ENCODE assay signal across 28 mouse cellular contexts in genomic region chr9:103246526-103247168, GRCm38 (mm10). TPM values are rescaled to one million over a fixed set of nuclear protein-coding genes. Genes with fewer than 3 reads are reported as not detected.
DNase-seq lines count a peak whose midpoint lies in the region; ATAC-seq and TF ChIP-seq lines count a peak whose summit lies in the region.
"Had no signal": no experiment of that assay in that cellular context is flagged by ENCODE, and none has a peak within 500 bp of the region (broad histone marks: within the 10 kb centered on the region; RNA-seq: fewer than 3 reads in every experiment).

No protein-coding gene starts in this region.

- peak; percentile 54 for TF ChIP-seq CTCF in layer of hippocampus, adult 2 months (conservative IDR thresholded peaks at IDR 0.05)

- H3K27me3 ChIP-seq in liver, embryonic 13.5 days: no peaks in the 10 kb centered on the region
- no peaks in the 10 kb centered on the region for H3K27me3 ChIP-seq in splenic B cell, adult 2 months (ENCODE audit: control insufficient read depth, insufficient read depth, low read length, poor library complexity, severe bottlenecking)
- no peaks in the 10 kb centered on the region for H3K27me3 ChIP-seq in limb, embryonic 10.5 days (ENCODE audit: low read depth, poor library complexity, severe bottlenecking)
- H3K27me3 ChIP-seq: embryonic facial prominence, embryonic 15.5 days; forebrain, embryonic 12.5 days; hindbrain, embryonic 12.5 days; kidney, embryonic 15.5 days had no signal

- no peaks in the 10 kb centered on the region for H3K9me3 ChIP-seq in liver, embryonic 13.5 days (replicated peaks)
- H3K9me3 ChIP-seq in limb, embryonic 10.5 days (replicated peaks): no peaks in the 10 kb centered on the region
- H3K9me3 ChIP-seq: embryonic facial prominence, embryonic 15.5 days; forebrain, embryonic 12.5 days; heart, embryonic 12.5 days; hindbrain, embryonic 12.5 days; kidney, embryonic 15.5 days; megakaryocyte, embryonic 14.5 days had no signal

- peak overlapping the region; percentile 27; the same call in 1 of the 2 replicates for H3K4me2 ChIP-seq in liver, embryonic 13.5 days
- H3K4me2 ChIP-seq: embryonic facial prominence, embryonic 15.5 days; forebrain, embryonic 12.5 days; heart, embryonic 12.5 days; hindbrain, embryonic 12.5 days; kidney, embryonic 15.5 days had no signal

- no peak overlapping the region for H3K4me3 ChIP-seq in layer of hippocampus, adult 2 months
- H3K4me3 ChIP-seq in liver, embryonic 13.5 days (replicated peaks): no peak overlapping the region
- H3K4me3 ChIP-seq in limb, embryonic 10.5 days: no peak overlapping the region
- H3K4me3 ChIP-seq: embryonic facial prominence, embryonic 15.5 days; forebrain, embryonic 12.5 days; heart, embryonic 12.5 days; hindbrain, embryonic 12.5 days; kidney, embryonic 15.5 days; megakaryocyte, embryonic 14.5 days had no signal

- peaks cover 21% of the 10 kb centered on the region for H3K36me3 ChIP-seq in liver, embryonic 13.5 days
- no peaks in the 10 kb centered on the region for H3K36me3 ChIP-seq in splenic B cell, adult 2 months (ENCODE audit: control insufficient read depth, insufficient read depth, low read length, poor library complexity, severe bottlenecking)
- H3K36me3 ChIP-seq in limb, embryonic 10.5 days: no peaks in the 10 kb centered on the region
- H3K36me3 ChIP-seq: embryonic facial prominence, embryonic 15.5 days; forebrain, embryonic 12.5 days; heart, embryonic 12.5 days; hindbrain, embryonic 12.5 days; kidney, embryonic 15.5 days had no signal

- no peak for DNase-seq in layer of hippocampus, adult 2 months (ENCODE audit: low spot score in 2 of 2)
- DNase-seq in layer of hippocampus, adult 8-10 months (ENCODE audit: low spot score in 2 of 2): no peak
- DNase-seq in brain, adult 2 months (ENCODE audit: low read depth, low spot score): peak; percentile 26
- DNase-seq in liver, embryonic 13.5 days: peak; percentile 21
- DNase-seq in splenic B cell, adult 2 months (ENCODE audit: low read depth, low spot score): peak; percentile 10
- no peak for DNase-seq in kidney, adult 9 months
- DNase-seq in spleen, postnatal 14 days (ENCODE audit: low spot score in 2 of 2): no peak
- no peak for DNase-seq in limb, embryonic 10.5 days (ENCODE audit: low spot score)
- DNase-seq: adrenal gland, postnatal 10 days; cerebellum, adult 11-12 months; cerebellum, postnatal 25 days; heart, adult 11 months; heart, postnatal 14 days; kidney, postnatal 4 days; lung, postnatal 10 days; retina, postnatal 1 day had no signal

- no peak overlapping the region for H3K27ac ChIP-seq in layer of hippocampus, adult 2 months
- H3K27ac ChIP-seq in liver, embryonic 13.5 days: no peak overlapping the region
- no peak overlapping the region for H3K27ac ChIP-seq in limb, embryonic 10.5 days
- H3K27ac ChIP-seq: embryonic facial prominence, embryonic 15.5 days; forebrain, embryonic 12.5 days; hindbrain, embryonic 12.5 days; kidney, embryonic 15.5 days had no signal

- WGBS in liver, embryonic 13.5 days (ENCODE audit: insufficient replicate concordance): 35% methylated on average over 8 of the region's 8 CpGs
- whole genome bisulfite sequencing in limb, embryonic 10.5 days: 87% methylated on average over 8 of the region's 8 CpGs

- no peak overlapping the region for H3K9ac ChIP-seq in liver, embryonic 13.5 days
- H3K9ac ChIP-seq: embryonic facial prominence, embryonic 15.5 days; forebrain, embryonic 12.5 days; heart, embryonic 12.5 days; hindbrain, embryonic 12.5 days; kidney, embryonic 15.5 days had no signal

- H3K4me1 ChIP-seq in liver, embryonic 13.5 days (replicated peaks): peaks cover 19% of the 10 kb centered on the region
- H3K4me1 ChIP-seq in limb, embryonic 10.5 days: no peaks in the 10 kb centered on the region
- H3K4me1 ChIP-seq: embryonic facial prominence, embryonic 15.5 days; forebrain, embryonic 12.5 days; hindbrain, embryonic 12.5 days; kidney, embryonic 15.5 days; megakaryocyte, embryonic 14.5 days had no signal

- peak; percentile 79 for ATAC-seq in liver, embryonic 13.5 days (ENCODE audit: low read depth)
- ATAC-seq: activated CD4-positive, CD25-positive, alpha-beta regulatory T cell, adult 4 months had no signal

RNA-seq across cellular contexts. Expression of gene Trf, which starts 16.4 kb away (rescaled TPM):
- 100 to 1,000 TPM; 190 to 207 TPM for total RNA-seq in layer of hippocampus, adult 2 months (2021)
- total RNA-seq in layer of hippocampus, adult 8-10 months (2022): 100 to 1,000 TPM; 300 to 648 (median 402) TPM
- 3,275 and 3,335 TPM in 2 replicates for polyA plus RNA-seq in liver, embryonic 13.5 days (2015; fragmentation: Nextera tagmentation; extraction: Ambion mirVana)
- 9.3 and 10.5 TPM in 2 replicates for polyA plus RNA-seq in limb, embryonic 10.5 days (2016; fragmentation: Nextera tagmentation; extraction: Ambion mirVana)
- polyA plus RNA-seq: C2C12 had no signal

RNA-seq across cellular contexts. Expression of gene Gm20425, which starts 16.5 kb away (rescaled TPM):
- 10 to 100 TPM; 10.8 to 11.3 TPM for total RNA-seq in layer of hippocampus, adult 2 months (2021)
- 10 to 100 TPM in 3 of 4 experiments, 1 to 10 TPM in 1; 7.4 to 13.1 (median 12.1) TPM for total RNA-seq in layer of hippocampus, adult 8-10 months (2022)
- 3.5 and 9.4 TPM in 2 replicates for polyA plus RNA-seq in liver, embryonic 13.5 days (2015; fragmentation: Nextera tagmentation; extraction: Ambion mirVana)
- not detected in 2 replicates for polyA plus RNA-seq in limb, embryonic 10.5 days (2016; fragmentation: Nextera tagmentation; extraction: Ambion mirVana)
- total RNA-seq: midbrain, postnatal 0 days had no signal
- polyA plus RNA-seq: brain, embryonic 14.5 days; C2C12; frontal cortex, adult 2 months; intestine, embryonic 14.5 days had no signal

RNA-seq across cellular contexts. Expression of gene Srprb, which starts 44.7 kb away (rescaled TPM):
- total RNA-seq in layer of hippocampus, adult 2 months (2021): 10 to 100 TPM; 18.5 to 21.0 TPM
- total RNA-seq in layer of hippocampus, adult 8-10 months (2022): 10 to 100 TPM; 19.5 to 22.9 (median 22.1) TPM
- polyA plus RNA-seq in liver, embryonic 13.5 days (2015; fragmentation: Nextera tagmentation; extraction: Ambion mirVana): 23.1 and 23.5 TPM in 2 replicates
- polyA plus RNA-seq in limb, embryonic 10.5 days (2016; fragmentation: Nextera tagmentation; extraction: Ambion mirVana): 72.4 and 74.1 TPM in 2 replicates

RNA-seq across cellular contexts. Expression of gene 1300017J02Rik, which starts 58.2 kb away (rescaled TPM):
- total RNA-seq in layer of hippocampus, adult 2 months (2021): 1 to 10 TPM in 1 of 2 experiments, not detected in 1; 1.2 TPM
- total RNA-seq in layer of hippocampus, adult 8-10 months (2022): 1 to 10 TPM in 2 of 4 experiments, not detected in 2; 1.7 to 2.6 TPM
- polyA plus RNA-seq in liver, embryonic 13.5 days (2015; fragmentation: Nextera tagmentation; extraction: Ambion mirVana): 40.7 and 41.2 TPM in 2 replicates
- 3.6 and 4.2 TPM in 2 replicates for polyA plus RNA-seq in limb, embryonic 10.5 days (2016; fragmentation: Nextera tagmentation; extraction: Ambion mirVana)

RNA-seq across cellular contexts. Expression of gene Topbp1, which starts 58.4 kb away (rescaled TPM):
- 10 to 100 TPM; 22.4 to 22.7 TPM for total RNA-seq in layer of hippocampus, adult 2 months (2021)
- 10 to 100 TPM; 19.1 to 28.8 (median 21.4) TPM for total RNA-seq in layer of hippocampus, adult 8-10 months (2022)
- polyA plus RNA-seq in liver, embryonic 13.5 days (2015; fragmentation: Nextera tagmentation; extraction: Ambion mirVana): 44.7 and 52.7 TPM in 2 replicates
- polyA plus RNA-seq in limb, embryonic 10.5 days (2016; fragmentation: Nextera tagmentation; extraction: Ambion mirVana): 87.3 and 90.2 TPM in 2 replicates

Comparison
In these comparisons a context has a peak if more than half of its experiments do, and no peak if none do; other contexts are left out.
1. DNase-seq: peak in brain, adult 2 months (single experiment), liver, embryonic 13.5 days (single experiment) and splenic B cell, adult 2 months (single experiment); none in layer of hippocampus, adult 2 months (0 of 2), layer of hippocampus, adult 8-10 months (0 of 2), kidney, adult 9 months (single experiment), spleen, postnatal 14 days (0 of 2) and limb, embryonic 10.5 days (single experiment).